Mouse (Mus musculus) E14TG2a.4 (cell line): ENCODE results near the gene S100a8.

ENCODE experiments used
- H3K27me3 ChIP-seq: 2 replicates; pipeline ENCODE4 v1.6.1; 2014; ENCODE audit warnings: low read length, control low read depth; ENCODE audit not compliant: insufficient read depth
- H3K36me3 ChIP-seq: 2 replicates; pipeline ENCODE4 v1.6.1; 2014; ENCODE audit warnings: low read length, control low read depth; ENCODE audit not compliant: insufficient read depth
- H3K4me1 ChIP-seq: replicated peaks from 2 replicates; pipeline ENCODE4 v1.6.1; 2014; ENCODE audit warnings: low read depth, low read length, control low read depth
- H3K4me3 ChIP-seq: replicated peaks from 2 replicates; pipeline ENCODE4 v1.5.1; 2014; ENCODE audit warnings: mild to moderate bottlenecking, low read length
- H3K9me3 ChIP-seq: 2 replicates; pipeline ENCODE4 v1.6.1; 2014; ENCODE audit warnings: low read length, control low read depth
- CTCF ChIP-seq: conservative IDR thresholded peaks from 2 replicates; pipeline ENCODE4 v1.5.1; 2014; ENCODE audit warnings: low read length
- NANOG ChIP-seq: IDR thresholded peaks from 2 replicates; pipeline ENCODE4 v1.6.1; 2014; ENCODE audit warnings: borderline replicate concordance, low read length, mixed read lengths
- POU5F1 ChIP-seq: IDR thresholded peaks from 2 replicates; pipeline ENCODE4 v1.6.1; 2014; ENCODE audit warnings: low read length, borderline replicate concordance

S100a8 gene

DNA sequence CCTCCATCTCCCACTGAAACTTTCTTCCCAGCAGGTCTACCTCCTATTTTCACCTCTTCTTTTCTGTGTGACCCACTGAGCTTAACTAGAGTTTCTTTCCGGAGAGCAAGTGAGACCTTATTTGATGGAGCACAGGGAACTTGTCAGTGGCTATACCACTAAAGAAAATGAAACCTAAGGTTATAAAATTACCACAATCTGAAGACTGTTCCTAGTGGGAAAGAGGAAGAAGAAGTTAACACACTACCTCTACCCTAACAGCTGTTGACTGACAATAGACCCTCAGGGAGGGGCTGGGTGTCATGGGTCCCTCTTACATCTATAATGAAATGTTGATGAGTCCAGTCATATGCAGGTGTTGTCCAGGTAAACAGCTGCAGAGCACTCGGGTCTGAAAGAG is 36.8 kb upstream of the S100a8 start:
- no peaks in the 10 kb centered on the region for H3K4me1 ChIP-seq
- no peak overlapping the region for H3K4me3 ChIP-seq
- no peak for TF ChIP-seq POU5F1
- TF ChIP-seq NANOG = no peak
- TF ChIP-seq CTCF = no peak
- H3K9me3 ChIP-seq = no peaks in the 10 kb centered on the region; the same call in 1 of the 2 replicates
- no peaks in the 10 kb centered on the region for H3K36me3 ChIP-seq
- H3K27me3 ChIP-seq = peaks cover 4% of the 10 kb centered on the region; the same call in 1 of the 2 replicates

DNA sequence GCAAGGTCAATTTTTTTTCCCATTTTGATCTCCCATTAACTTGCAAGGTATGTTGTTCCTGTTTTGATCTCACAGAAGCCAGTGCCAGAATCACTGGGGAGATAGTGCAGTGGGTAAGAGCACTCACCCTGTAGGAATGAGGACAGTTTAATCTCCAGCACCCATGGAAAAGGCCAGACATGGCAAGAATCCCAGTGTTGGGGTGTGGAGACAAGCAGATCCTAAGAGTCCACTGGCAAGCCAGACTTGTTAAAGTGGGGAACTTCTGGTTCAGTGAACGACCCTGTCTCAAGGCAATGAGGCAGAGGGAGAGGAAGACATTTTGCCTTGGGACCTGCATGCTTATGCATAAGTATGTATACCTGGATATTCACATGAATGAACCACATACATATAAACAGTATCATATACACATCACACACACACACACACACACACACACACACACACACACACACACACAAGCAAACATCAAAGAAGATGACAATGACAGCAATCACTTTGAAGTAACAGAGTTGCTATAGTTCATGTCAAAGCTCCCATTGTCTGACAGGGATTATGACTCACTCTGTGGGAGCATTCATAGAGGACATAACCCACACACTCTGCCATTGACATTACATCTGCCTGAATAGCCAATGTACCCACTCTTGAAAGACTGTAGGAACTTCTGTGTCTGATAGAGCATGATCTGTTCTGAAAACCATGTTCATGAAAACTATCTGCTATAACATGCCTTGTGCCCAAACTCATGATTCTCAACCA is 30.1 kb upstream of the S100a8 start:
- Histone ChIP-seq H3K36me3 (no peaks in the 10 kb centered on the region), H3K4me1 (peaks cover 3% of the 10 kb centered on the region; the same call in 1 of the 2 replicates), H3K27me3 (peaks cover 4% of the 10 kb centered on the region; the same call in 1 of the 2 replicates), H3K4me3 (no peak overlapping the region), H3K9me3 (0 out of 2 replicates have a peak, but pooled peaks cover 4% of the 10 kb centered on the region)
- TF ChIP-seq NANOG (no peak), CTCF (no peak), POU5F1 (no peak)

DNA sequence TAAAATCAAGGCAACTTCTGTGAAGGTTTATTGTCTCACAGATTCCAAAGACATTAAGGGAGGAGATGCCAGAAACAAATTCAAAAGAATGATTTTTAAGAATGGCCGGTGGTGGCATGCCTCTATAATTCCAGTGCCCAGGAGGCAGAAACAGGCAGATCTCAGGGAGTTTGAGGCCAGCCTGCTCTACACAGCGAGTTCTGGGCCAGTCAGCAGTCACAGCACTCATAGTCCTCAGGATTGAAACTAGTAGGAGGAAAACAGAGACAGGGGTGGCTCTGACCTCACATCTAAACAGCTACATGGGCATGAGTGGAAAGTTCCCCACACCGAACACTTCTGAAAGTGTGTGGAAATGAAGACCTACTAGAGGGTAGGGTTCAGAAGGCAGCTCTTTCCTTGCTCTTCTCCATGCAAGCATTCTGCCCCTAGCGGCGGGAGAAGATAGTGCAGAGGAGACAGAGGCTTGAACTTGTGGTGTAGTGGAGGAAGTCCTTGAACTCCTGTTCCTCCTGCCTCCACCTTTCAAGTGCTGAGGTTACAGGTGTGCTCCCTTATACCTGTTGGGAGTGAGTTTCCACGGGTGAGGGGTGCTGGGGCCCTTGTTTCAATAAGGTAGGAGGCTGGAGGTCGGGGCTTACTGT is 29.1 kb upstream of the S100a8 start:
- Histone ChIP-seq H3K9me3 (0 out of 2 replicates have a peak, but pooled peaks cover 4% of the 10 kb centered on the region), H3K4me1 (peaks cover 3% of the 10 kb centered on the region; the same call in 1 of the 2 replicates), H3K36me3 (no peaks in the 10 kb centered on the region), H3K27me3 (peaks cover 4% of the 10 kb centered on the region; the same call in 1 of the 2 replicates), H3K4me3 (no peak overlapping the region)
- TF ChIP-seq POU5F1 (no peak), CTCF (peak; percentile 79)

DNA sequence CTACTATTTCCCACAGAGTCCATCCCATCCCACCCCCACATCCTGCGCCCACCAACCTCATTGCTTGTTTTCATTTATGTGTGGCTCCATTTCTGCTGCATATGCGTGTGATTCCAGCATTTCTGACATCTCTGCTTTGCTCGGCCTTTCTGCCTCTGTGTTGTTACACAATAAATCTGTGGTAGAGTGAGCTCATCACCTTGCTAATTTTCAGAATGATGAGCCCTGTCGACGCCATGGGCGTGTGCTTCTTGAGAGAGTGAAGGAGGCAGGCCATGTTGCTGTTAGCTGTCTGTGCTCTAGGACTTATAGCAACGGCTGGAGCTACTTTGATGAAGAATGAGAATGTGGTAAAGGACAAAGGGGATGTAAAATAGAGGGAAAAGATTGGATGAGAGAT is 27.8 kb upstream of the S100a8 start:
- H3K4me3 ChIP-seq = no peak overlapping the region
- H3K4me1 ChIP-seq = peaks cover 3% of the 10 kb centered on the region; the same call in 1 of the 2 replicates
- peaks cover 4% of the 10 kb centered on the region; the same call in 1 of the 2 replicates for H3K27me3 ChIP-seq
- H3K36me3 ChIP-seq = no peaks in the 10 kb centered on the region
- H3K9me3 ChIP-seq = 0 out of 2 replicates have a peak, but pooled peaks cover 4% of the 10 kb centered on the region
- TF ChIP-seq POU5F1 (no peak), CTCF (no peak), NANOG (no peak)

DNA sequence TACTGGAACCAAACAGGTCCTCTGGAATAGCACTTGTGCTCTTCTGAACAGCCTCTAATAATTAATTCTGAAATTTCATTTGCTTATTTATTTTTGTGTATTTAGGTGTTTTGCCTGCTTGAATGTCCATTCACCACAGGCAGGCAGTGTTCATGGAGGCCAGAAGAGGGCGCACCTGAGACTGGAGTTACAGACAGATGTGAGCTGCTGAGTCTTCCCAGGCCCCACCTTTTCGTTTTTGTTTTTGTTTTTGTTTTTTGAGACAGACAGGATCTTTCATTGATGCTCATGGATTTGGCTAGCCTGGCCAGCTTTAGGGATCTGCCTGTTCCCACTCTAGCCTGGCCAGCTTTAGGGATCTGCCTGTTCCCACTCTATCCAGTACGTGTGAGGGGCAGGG is 24.6 kb upstream of the S100a8 start:
- H3K4me1 ChIP-seq = peaks cover 3% of the 10 kb centered on the region; the same call in 1 of the 2 replicates
- TF ChIP-seq POU5F1 = no peak
- TF ChIP-seq CTCF = peak; percentile 53
- TF ChIP-seq NANOG = no peak
- H3K4me3 ChIP-seq = no peak overlapping the region
- no peaks in the 10 kb centered on the region for H3K36me3 ChIP-seq
- H3K27me3 ChIP-seq = no peaks in the 10 kb centered on the region
- 0 out of 2 replicates have a peak, but pooled peaks cover 4% of the 10 kb centered on the region for H3K9me3 ChIP-seq

DNA sequence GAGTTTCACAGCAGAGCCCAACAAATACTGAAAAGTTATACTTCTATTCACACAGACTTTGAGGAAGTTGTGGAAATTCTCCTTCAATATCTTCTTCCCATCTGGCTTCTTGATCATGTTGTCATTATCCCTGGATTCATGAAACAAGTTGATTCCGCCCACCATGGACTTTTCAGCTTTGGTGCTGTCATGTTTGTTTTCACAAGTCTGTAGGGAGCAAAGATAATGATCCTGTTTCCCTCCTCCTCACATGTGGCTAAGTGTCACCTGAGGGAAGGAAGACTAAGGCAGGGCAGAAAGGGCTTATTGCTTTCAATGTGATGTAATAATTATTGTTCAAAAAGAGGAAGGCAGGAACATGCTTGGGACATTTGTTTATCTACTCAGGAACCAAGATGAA is 21.5 kb upstream of the S100a8 start:
- no peak overlapping the region for H3K4me3 ChIP-seq
- 0 out of 2 replicates have a peak, but pooled peaks cover 3% of the 10 kb centered on the region for H3K27me3 ChIP-seq
- H3K9me3 ChIP-seq = 0 out of 2 replicates have a peak, but pooled peaks cover 4% of the 10 kb centered on the region
- no peak for TF ChIP-seq POU5F1
- H3K36me3 ChIP-seq = no peaks in the 10 kb centered on the region
- peaks cover 3% of the 10 kb centered on the region; the same call in 1 of the 2 replicates for H3K4me1 ChIP-seq

DNA sequence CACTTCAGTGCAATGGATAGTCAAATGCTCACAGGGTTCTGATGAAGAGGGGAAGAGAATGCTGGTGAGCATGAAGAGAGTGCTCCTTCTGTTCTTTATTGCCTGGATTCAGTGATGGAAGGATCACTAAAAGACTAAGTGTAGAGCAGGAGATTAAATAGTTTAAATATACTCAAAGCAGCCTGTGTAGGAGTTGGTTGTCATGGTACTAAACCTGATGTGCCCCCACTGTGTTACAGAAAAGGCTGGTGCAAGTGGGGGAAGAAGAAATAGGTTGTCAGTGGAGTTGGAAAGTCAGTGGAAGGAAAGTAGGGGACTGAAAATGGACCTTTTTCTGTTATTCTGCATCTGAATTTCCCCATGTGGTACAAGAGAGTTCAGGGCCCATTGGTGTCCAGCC is 19.8 kb upstream of the S100a8 start:
- Histone ChIP-seq H3K4me3 (no peak overlapping the region), H3K4me1 (no peaks in the 10 kb centered on the region), H3K9me3 (no peaks in the 10 kb centered on the region), H3K27me3 (0 out of 2 replicates have a peak, but pooled peaks cover 3% of the 10 kb centered on the region), H3K36me3 (no peaks in the 10 kb centered on the region)
- TF ChIP-seq CTCF (no peak), POU5F1 (no peak), NANOG (no peak)

DNA sequence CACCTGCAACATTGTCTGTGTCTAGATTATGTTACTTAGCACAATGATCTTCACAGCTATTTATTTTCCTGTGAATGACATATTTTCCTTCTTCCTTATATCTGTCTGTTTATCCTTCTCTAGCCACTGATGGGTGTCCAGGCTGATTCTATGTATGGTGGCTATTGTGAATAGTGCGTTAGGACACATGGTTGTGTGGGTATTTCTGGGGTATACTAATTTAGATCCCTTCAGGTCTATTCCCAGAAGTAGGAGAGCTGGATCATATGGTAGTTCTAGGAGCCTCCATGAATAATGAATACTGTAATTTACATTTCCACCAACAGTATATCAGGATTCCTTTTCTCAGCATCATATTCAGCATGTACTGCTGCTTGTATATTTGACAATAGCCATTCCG is 18.9 kb upstream of the S100a8 start:
- TF ChIP-seq POU5F1 = no peak
- no peak for TF ChIP-seq CTCF
- TF ChIP-seq NANOG = no peak
- H3K9me3 ChIP-seq = no peaks in the 10 kb centered on the region
- H3K4me3 ChIP-seq = no peak overlapping the region
- H3K27me3 ChIP-seq = 0 out of 2 replicates have a peak, but pooled peaks cover 3% of the 10 kb centered on the region
- no peaks in the 10 kb centered on the region for H3K4me1 ChIP-seq
- no peaks in the 10 kb centered on the region for H3K36me3 ChIP-seq
